Mouse (Mus musculus): ENCODE measurements around the gene Pum1. TPM values are rescaled to one million over a fixed set of nuclear protein-coding genes. Genes with fewer than 3 reads are reported as not detected.
"Not testable (repeated sequence)": the region's sequence is repeated elsewhere in the genome, so short reads cannot be mapped to it uniquely, and the experiment has no call there.

Pum1 gene
- polyA plus RNA-seq, 1 experiment from 2014 or later, result 123 TPM

DNA sequence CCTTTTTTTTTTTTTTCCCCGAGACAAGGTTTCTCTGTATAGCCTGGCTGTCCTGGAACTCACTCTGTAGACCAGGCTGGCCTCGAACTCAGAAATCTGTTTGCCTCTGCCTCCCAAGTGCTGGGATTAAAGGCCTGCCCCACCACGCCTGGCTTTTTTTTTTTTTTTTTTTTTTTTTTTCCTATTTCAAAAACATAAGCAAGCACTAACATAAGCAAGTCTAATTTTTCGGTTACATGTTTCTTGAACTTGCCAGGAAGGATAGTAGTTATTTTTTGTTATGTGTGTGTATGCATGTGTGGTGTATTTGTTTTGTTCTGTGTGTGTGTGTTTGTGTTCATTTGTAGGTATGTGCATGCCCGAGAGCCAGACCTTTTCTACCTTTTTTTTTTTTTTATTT, 6.9 kb downstream of the Pum1 start:
- peaks cover 37% of the 10 kb centered on the region for H3K4me1 ChIP-seq (replicated peaks)
- not testable (repeated sequence) for H3K27ac ChIP-seq; H3K4me2 ChIP-seq; ATAC-seq (ENCODE audit: insufficient number of reproducible peaks, insufficient read depth, low FRiP score, low TSS enrichment, low read depth); H3K27me3 ChIP-seq; H3K9me3 ChIP-seq; H3K4me3 ChIP-seq (replicated peaks); H3K9ac ChIP-seq (replicated peaks)
- peaks cover 55% of the 10 kb centered on the region for H3K36me3 ChIP-seq
- WGBS, result 92% methylated on average over 5 of the region's 5 CpGs

DNA sequence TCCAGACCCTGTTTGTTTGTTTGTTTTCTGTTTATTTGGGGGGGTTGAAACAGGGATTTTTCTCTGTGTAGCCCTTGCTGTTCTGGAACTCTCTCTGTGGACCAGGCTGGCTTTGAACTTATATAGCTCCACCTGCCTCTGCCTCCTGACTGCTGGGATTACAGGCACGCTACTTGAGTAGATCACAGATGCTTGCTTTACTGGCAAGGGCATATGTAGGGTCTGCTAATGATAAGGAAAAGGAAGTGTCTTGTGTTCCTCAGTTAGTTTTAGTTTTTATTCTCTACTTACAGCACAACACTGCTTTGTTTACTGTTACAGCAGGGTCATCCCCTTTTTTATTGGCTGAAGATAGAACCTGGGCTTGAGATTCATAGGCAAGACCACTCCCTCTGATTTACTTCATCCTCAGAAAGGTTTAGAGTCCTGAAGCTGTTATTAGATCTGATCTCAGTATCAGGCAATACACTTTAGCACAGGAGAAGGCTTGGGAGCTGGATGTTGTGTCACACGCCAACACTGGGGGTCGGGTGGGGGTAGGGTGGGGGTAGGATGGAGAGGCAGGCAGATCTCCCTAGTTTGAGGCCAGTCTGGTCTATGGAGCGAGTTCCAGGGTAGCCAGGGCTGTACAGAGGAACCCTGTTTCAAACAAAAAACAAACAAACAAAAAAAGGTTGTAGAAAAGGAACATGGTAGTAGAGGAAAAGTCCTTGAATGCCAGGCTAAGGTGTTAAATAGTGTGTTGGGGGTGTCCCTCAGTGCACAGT, 8.1 kb downstream of the Pum1 start:
- H3K36me3 ChIP-seq, result peaks cover 67% of the 10 kb centered on the region

DNA sequence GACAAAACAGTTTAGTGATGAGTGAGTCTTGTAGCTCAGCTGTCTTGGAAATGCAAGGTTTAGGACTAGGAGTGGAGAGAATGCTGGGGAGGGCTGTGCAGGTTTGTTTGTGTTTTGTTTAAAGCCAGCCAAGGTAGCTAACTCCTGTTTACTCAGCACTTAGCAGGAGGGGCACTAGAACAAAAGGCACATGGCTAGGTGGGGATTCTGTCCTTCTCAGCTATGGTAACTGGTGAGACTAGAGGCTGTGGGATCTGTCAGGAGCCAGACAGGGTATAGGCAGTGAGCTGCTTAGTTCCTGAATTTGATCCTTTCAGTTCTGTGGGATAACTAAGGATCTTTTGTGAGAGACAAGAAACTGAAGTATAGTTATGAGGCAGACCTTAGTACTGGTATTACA, 9.0 kb downstream of the Pum1 start:
- H3K4me2 ChIP-seq, result no peak overlapping the region
- H3K9me3 ChIP-seq, result no peaks in the 10 kb centered on the region
- no peaks in the 10 kb centered on the region for H3K27me3 ChIP-seq
- H3K9ac ChIP-seq (replicated peaks), result no peak overlapping the region
- H3K27ac ChIP-seq, result no peak overlapping the region
- H3K36me3 ChIP-seq, result peaks cover 75% of the 10 kb centered on the region
- no peak for ATAC-seq (ENCODE audit: insufficient number of reproducible peaks, insufficient read depth, low FRiP score, low TSS enrichment, low read depth)
- H3K4me1 ChIP-seq (replicated peaks), result peaks cover 24% of the 10 kb centered on the region
- no peak overlapping the region for H3K4me3 ChIP-seq (replicated peaks)

More for the DNA sequence above, 8.1 kb downstream of the Pum1 start:
- Histone ChIP-seq H3K27ac (no peak overlapping the region), H3K4me2 (no peak overlapping the region), H3K9me3 (no peaks in the 10 kb centered on the region), H3K4me1 (replicated peaks) (peaks cover 28% of the 10 kb centered on the region), H3K27me3 (no peaks in the 10 kb centered on the region), H3K4me3 (replicated peaks) (no peak overlapping the region), H3K9ac (replicated peaks) (no peak overlapping the region)
- ATAC-seq (ENCODE audit: insufficient number of reproducible peaks, insufficient read depth, low FRiP score, low TSS enrichment, low read depth), result no peak
- 92% methylated on average over 4 of the region's 4 CpGs for WGBS

DNA sequence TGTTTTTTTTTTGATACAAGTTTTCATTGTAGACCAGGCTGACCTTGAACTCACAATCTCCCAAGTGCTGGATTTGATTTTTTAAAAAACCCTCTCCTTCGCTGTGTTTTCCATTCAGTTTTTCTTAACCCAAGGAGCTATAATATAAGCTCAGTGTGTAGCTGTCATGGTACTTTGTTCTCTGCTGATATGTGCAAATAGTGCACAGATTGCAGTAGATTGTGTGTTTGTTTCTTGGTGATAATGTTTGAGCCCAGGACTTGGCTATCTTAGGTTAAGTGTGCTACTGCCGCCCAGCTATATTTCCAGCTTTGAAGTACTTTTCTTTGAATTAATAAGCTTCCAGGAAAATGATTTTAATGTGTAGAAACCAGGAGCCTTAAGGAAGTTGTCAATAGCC, 13.6 kb downstream of the Pum1 start:
- H3K27ac ChIP-seq, result no peak overlapping the region
- no peak overlapping the region for H3K9ac ChIP-seq (replicated peaks)
- no peaks in the 10 kb centered on the region for H3K4me1 ChIP-seq (replicated peaks)
- no peak for ATAC-seq (ENCODE audit: insufficient number of reproducible peaks, insufficient read depth, low FRiP score, low TSS enrichment, low read depth)
- no peaks in the 10 kb centered on the region for H3K27me3 ChIP-seq
- no peaks in the 10 kb centered on the region for H3K9me3 ChIP-seq
- WGBS, result 92% methylated on average over 2 of the region's 2 CpGs
- no peak overlapping the region for H3K4me2 ChIP-seq
- no peak overlapping the region for H3K4me3 ChIP-seq (replicated peaks)
- peaks cover 97% of the 10 kb centered on the region for H3K36me3 ChIP-seq

DNA sequence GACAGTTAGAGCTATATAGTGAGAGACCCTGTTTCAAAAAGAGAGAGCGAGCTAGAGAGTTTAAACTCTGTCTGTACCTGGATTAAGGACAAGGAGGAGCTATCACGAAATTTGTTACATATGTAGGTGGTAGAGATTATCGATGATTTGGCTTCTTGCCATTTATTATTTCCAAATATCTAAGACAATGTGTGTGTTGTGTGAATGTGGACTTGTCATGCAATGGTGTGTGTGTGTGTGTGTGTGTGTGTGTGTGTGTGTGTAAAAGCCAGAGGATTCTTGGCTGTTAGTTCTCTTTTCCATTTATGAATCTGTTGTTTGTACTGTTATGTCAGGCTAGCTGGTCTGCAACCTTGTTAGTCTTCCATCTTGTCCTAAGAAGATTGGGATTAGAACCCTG, 15.0 kb downstream of the Pum1 start:
- no peak overlapping the region for H3K9ac ChIP-seq (replicated peaks)
- no peak for ATAC-seq (ENCODE audit: insufficient number of reproducible peaks, insufficient read depth, low FRiP score, low TSS enrichment, low read depth)
- no peaks in the 10 kb centered on the region for H3K9me3 ChIP-seq
- H3K4me2 ChIP-seq, result no peak overlapping the region
- WGBS, result 95% methylated on average over 3 of the region's 3 CpGs
- no peak overlapping the region for H3K4me3 ChIP-seq (replicated peaks)
- no peak overlapping the region for H3K27ac ChIP-seq
- peaks cover 97% of the 10 kb centered on the region for H3K36me3 ChIP-seq
- no peaks in the 10 kb centered on the region for H3K27me3 ChIP-seq
- H3K4me1 ChIP-seq (replicated peaks), result no peaks in the 10 kb centered on the region

DNA sequence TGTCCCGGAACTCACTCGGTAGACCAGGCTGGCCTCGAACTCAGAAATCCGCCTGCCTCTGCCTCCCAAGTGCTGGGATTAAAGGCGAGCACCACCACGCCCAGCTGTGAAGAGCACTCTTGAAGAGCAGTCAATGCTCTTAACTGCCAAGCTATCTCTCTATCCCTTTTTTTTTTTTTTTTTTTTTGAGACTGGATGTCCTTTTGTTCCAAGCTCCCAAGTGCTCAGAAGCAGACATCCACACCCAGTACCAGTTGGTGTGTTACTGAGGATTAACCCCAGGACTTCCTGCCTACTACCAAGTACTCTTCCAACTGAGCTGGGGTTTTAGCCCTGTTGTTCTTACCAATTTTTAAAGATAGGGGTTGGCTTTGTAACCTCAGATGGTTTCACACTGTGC, 17.6 kb downstream of the Pum1 start:
- H3K4me1 ChIP-seq (replicated peaks), result no peaks in the 10 kb centered on the region
- no peak overlapping the region for H3K4me2 ChIP-seq
- H3K36me3 ChIP-seq, result peaks cover 94% of the 10 kb centered on the region
- no peak overlapping the region for H3K9ac ChIP-seq (replicated peaks)
- no peak overlapping the region for H3K27ac ChIP-seq
- no peaks in the 10 kb centered on the region for H3K9me3 ChIP-seq
- no peak for ATAC-seq (ENCODE audit: insufficient number of reproducible peaks, insufficient read depth, low FRiP score, low TSS enrichment, low read depth)
- no peak overlapping the region for H3K4me3 ChIP-seq (replicated peaks)
- H3K27me3 ChIP-seq, result no peaks in the 10 kb centered on the region
- 97% methylated on average over 6 of the region's 6 CpGs for WGBS

DNA sequence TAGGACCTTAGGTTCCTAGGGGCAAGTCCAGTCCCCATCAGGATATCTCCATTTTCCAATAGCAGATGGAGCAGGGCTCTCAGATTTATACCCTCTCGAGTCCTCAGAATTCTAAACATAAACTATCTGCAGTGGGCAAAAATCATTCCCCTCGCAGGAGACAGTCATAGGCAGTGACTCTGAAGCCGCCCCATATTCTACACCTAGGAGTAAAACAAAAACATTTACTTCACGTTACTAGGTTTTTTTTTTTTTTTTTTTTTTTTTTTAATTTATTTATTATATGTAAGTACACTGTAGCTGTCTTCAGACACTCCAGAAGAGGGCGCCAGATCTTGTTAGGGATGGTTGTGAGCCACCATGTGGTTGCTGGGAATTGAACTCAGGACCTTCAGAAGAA, 19.9 kb downstream of the Pum1 start:
- 97% methylated on average over 4 of the region's 5 CpGs for WGBS
- H3K4me1 ChIP-seq (replicated peaks); H3K4me3 ChIP-seq (replicated peaks); H3K4me2 ChIP-seq; H3K9me3 ChIP-seq; H3K27ac ChIP-seq; H3K9ac ChIP-seq (replicated peaks); H3K27me3 ChIP-seq; ATAC-seq (ENCODE audit: insufficient number of reproducible peaks, insufficient read depth, low FRiP score, low TSS enrichment, low read depth): not testable (repeated sequence)
- H3K36me3 ChIP-seq, result peaks cover 80% of the 10 kb centered on the region

DNA sequence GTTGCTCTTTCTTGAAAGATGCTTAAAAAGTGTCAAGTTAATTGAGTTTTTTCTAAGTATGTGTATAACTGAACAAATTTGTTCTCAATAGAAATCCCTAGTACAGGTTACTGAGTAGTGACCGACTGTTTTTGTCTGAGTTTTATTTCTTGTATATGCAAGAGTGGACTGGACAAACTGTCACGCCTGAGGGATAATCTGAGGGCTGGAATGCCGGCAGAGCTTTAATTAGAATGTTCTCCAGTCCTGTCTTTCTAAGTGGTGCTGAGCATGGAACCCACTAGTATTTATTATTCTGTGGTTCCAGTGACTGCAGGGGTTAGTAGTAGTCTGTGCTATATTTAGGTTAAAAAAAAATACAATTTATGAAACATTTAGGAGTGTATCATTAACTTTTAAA, 30.8 kb downstream of the Pum1 start:
- Histone ChIP-seq H3K4me2 (no peak overlapping the region), H3K27me3 (no peaks in the 10 kb centered on the region), H3K9me3 (no peaks in the 10 kb centered on the region), H3K4me1 (replicated peaks) (no peaks in the 10 kb centered on the region), H3K9ac (replicated peaks) (no peak overlapping the region), H3K36me3 (peaks cover 60% of the 10 kb centered on the region), H3K4me3 (replicated peaks) (no peak overlapping the region), H3K27ac (no peak overlapping the region)
- 83% methylated on average over 3 of the region's 3 CpGs for WGBS
- ATAC-seq (ENCODE audit: insufficient number of reproducible peaks, insufficient read depth, low FRiP score, low TSS enrichment, low read depth), result no peak

DNA sequence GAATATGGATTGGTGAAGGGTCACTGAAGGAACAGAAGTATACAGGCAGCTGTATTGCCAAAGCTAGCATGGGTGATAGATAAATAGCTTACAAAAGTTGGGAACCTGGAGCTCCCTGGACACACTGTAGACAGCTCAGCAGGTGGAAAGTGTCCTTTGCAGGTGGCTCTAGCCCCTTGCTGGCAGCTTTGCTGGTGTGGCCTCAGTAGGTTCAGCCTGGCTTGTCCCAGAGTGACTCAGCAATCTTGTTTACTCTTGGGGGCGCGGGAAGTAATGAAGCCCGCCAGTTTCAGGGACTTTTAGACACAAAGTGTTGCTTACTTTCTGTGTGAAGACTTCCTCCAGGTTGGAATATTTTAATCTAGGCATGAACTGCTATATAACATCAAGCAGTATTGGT, 31.9 kb downstream of the Pum1 start:
- WGBS, result 89% methylated on average over 3 of the region's 3 CpGs
- Histone ChIP-seq H3K4me2 (no peak overlapping the region), H3K36me3 (peaks cover 56% of the 10 kb centered on the region), H3K4me1 (replicated peaks) (no peaks in the 10 kb centered on the region), H3K27me3 (no peaks in the 10 kb centered on the region), H3K9me3 (no peaks in the 10 kb centered on the region), H3K9ac (replicated peaks) (no peak overlapping the region), H3K27ac (no peak overlapping the region), H3K4me3 (replicated peaks) (no peak overlapping the region)
- no peak for ATAC-seq (ENCODE audit: insufficient number of reproducible peaks, insufficient read depth, low FRiP score, low TSS enrichment, low read depth)

DNA sequence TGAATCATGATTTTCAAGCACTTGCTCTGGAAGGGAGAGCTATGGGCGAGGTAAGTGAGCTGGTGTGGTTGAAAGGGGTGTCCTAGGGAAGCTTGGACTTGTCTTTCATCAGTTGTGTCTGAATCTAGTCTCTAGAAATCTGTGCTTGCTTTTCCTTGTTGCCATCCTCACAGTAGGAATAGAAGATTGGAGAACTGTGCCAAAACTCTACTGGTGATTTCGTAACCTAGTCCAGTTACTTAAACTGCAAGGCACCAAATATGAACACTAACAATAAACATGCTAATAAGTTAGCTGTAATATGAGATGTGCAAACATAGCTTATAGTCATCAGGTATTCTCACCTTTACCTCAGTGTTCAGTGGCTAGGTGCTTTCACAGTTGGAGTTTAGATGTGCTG, 37.9 kb downstream of the Pum1 start:
- Histone ChIP-seq H3K36me3 (peaks cover 68% of the 10 kb centered on the region), H3K27ac (no peak overlapping the region), H3K4me3 (replicated peaks) (no peak overlapping the region), H3K27me3 (no peaks in the 10 kb centered on the region), H3K4me2 (no peak overlapping the region), H3K9ac (replicated peaks) (no peak overlapping the region), H3K4me1 (replicated peaks) (no peaks in the 10 kb centered on the region), H3K9me3 (no peaks in the 10 kb centered on the region)
- no peak for ATAC-seq (ENCODE audit: insufficient number of reproducible peaks, insufficient read depth, low FRiP score, low TSS enrichment, low read depth)
- WGBS, result 98% methylated on average over 2 of the region's 2 CpGs

DNA sequence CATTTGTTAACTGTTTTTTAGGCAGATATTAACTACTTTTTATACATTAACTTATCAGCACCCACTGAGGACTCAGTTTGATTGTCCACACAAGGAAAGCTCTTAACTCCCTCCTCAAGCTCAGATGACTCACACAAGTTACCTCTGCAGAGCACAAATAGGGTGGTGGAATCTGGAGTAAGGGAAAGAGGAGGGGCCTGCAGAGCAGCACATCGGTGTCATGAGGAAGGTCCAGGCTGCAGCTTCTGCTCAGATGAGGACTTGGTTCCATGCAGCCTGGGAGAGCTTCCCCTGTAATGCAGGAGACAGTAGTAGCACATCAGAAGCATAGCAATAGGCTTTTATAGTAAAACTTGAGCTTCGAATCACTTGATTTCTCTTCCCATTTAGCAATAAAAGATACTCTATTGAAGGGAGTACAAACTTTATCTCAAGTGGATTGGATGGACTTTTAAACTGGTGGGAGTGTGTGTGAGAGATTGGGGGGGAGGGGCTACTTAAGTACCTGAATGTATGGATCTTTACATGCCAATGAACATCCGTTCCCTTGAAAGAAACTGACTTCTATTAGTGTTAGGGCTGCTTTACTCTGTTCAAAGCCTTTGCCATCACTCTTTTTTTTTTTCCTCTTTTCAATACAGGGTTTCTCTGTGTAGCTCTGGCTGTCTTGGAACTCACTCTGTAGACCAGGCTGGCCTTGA, 39.9 kb downstream of the Pum1 start:
- WGBS, result 92% methylated on average over 3 of the region's 3 CpGs
- H3K36me3 ChIP-seq, result peaks cover 68% of the 10 kb centered on the region

DNA sequence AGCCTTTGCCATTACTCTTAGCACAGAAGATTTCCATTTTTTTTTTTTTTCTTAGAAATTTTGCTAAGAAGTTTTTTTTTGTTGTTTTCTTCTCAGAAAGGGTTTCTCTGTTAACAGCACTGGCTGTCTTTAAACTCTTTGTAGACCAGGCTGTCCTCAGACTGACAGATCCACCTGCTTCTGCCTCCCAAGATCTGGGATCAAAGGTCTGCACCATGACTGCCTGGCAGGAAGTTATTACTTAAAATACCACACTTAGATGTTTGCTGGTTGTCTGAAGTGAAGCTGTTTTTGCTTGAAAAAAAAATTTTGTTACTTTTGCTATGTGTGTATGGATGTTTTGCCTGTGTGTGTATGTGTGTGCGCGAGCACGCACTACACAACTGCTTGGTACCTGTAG, 40.5 kb downstream of the Pum1 start:
- peaks cover 72% of the 10 kb centered on the region for H3K36me3 ChIP-seq
- H3K27ac ChIP-seq, result no peak overlapping the region
- WGBS, result 100% methylated on average over 3 of the region's 3 CpGs
- H3K9ac ChIP-seq (replicated peaks), result no peak overlapping the region
- no peaks in the 10 kb centered on the region for H3K4me1 ChIP-seq (replicated peaks)
- ATAC-seq (ENCODE audit: insufficient number of reproducible peaks, insufficient read depth, low FRiP score, low TSS enrichment, low read depth), result no peak
- H3K27me3 ChIP-seq, result no peaks in the 10 kb centered on the region
- no peak overlapping the region for H3K4me2 ChIP-seq
- no peaks in the 10 kb centered on the region for H3K9me3 ChIP-seq
- no peak overlapping the region for H3K4me3 ChIP-seq (replicated peaks)

More for the DNA sequence above, 39.9 kb downstream of the Pum1 start:
- H3K27me3 ChIP-seq, result no peaks in the 10 kb centered on the region
- no peak overlapping the region for H3K27ac ChIP-seq
- H3K9me3 ChIP-seq, result no peaks in the 10 kb centered on the region
- no peak for ATAC-seq (ENCODE audit: insufficient number of reproducible peaks, insufficient read depth, low FRiP score, low TSS enrichment, low read depth)
- no peak overlapping the region for H3K9ac ChIP-seq (replicated peaks)
- H3K4me3 ChIP-seq (replicated peaks), result no peak overlapping the region
- H3K4me2 ChIP-seq, result no peak overlapping the region
- H3K4me1 ChIP-seq (replicated peaks), result no peaks in the 10 kb centered on the region

Measured in limb, embryonic 12.5 days (tissue).